Mouse (Mus musculus) kidney, embryonic 15.5 days (tissue): ENCODE measurements around the gene Itgb2. TPM values are rescaled to one million over a fixed set of nuclear protein-coding genes. Genes with fewer than 3 reads are reported as not detected.

ENCODE experiments used
- ATAC-seq: fragments of 200-750 bp; cut with Nextera tagmentation; replicated peaks from 2 replicates; pipeline ENCODE4 v1.8.0; 2017; ENCODE audit warnings: moderate TSS enrichment; ENCODE audit not compliant: low FRiP score
- H3K27ac ChIP-seq: fragments of 300-500 bp; sonication (generic); 2 replicates; pipeline ENCODE4 v1.5.1; 2015; ENCODE audit warnings: mild to moderate bottlenecking, inconsistent platforms
- H3K27me3 ChIP-seq: fragments of 300-500 bp; sonication (generic); 2 replicates; pipeline ENCODE4 v1.6.1; 2015; ENCODE audit warnings: inconsistent platforms
- H3K36me3 ChIP-seq: fragments of 300-500 bp; sonication (generic); 2 replicates; pipeline ENCODE4 v1.6.1; 2015; ENCODE audit warnings: inconsistent platforms
- H3K4me1 ChIP-seq: fragments of 300-500 bp; sonication (generic); 2 replicates; pipeline ENCODE4 v1.6.1; 2015; ENCODE audit warnings: inconsistent platforms
- H3K4me2 ChIP-seq: fragments of 300-500 bp; sonication (generic); 2 replicates; pipeline ENCODE4 v1.6.1; 2015; ENCODE audit warnings: moderate library complexity, mild to moderate bottlenecking, inconsistent platforms
- H3K4me3 ChIP-seq: fragments of 300-500 bp; sonication (generic); replicated peaks from 2 replicates; pipeline ENCODE4 v1.5.1; 2015; ENCODE audit warnings: mild to moderate bottlenecking, inconsistent platforms
- H3K9ac ChIP-seq: fragments of 300-500 bp; sonication (generic); 2 replicates; pipeline ENCODE4 v1.6.1; 2015; ENCODE audit warnings: mild to moderate bottlenecking, inconsistent platforms
- H3K9me3 ChIP-seq: fragments of 300-500 bp; sonication (generic); replicated peaks from 2 replicates; pipeline ENCODE4 v1.6.1; 2016; ENCODE audit warnings: inconsistent platforms
- whole genome bisulfite sequencing: fragments of 180-500 bp; shearing (Covaris S2); methylation state at CpG from one replicate; pipeline ENCODE4 v1.1.7; 2015; ENCODE audit warnings: mixed read lengths; 5-methylcytosine and 5-hydroxymethylcytosine counted together
- polyA plus RNA-seq: library from polyadenylated mRNA; unstranded; fragments of >200 nt; fragmentation: Nextera tagmentation; extraction: Ambion mirVana; gene quantifications from 2 replicates; pipeline ENCODE4 v1.2.1, GENCODE M21; 2015

Itgb2 gene
- polyA plus RNA-seq, 1 experiment from 2014 or later, result 2.3 TPM

- no peak overlapping the region for H3K4me2 ChIP-seq
- no peak overlapping the region for H3K9ac ChIP-seq
- no peaks in the 10 kb centered on the region for H3K36me3 ChIP-seq
- H3K4me3 ChIP-seq, result no peak overlapping the region
- no peaks in the 10 kb centered on the region for H3K27me3 ChIP-seq
- no peak overlapping the region for H3K27ac ChIP-seq
- H3K4me1 ChIP-seq, result no peaks in the 10 kb centered on the region
- ATAC-seq, result no peak
- H3K9me3 ChIP-seq, result no peaks in the 10 kb centered on the region
- 90% methylated on average over 11 of the region's 11 CpGs for WGBS
Observed at GRCm38 (mm10) chr10:77560090-77560489, 30.0 kb downstream of the Itgb2 start.

GRCm38 (mm10) chr10:77560830-77561229 is 30.8 kb downstream of the Itgb2 start:
- no peaks in the 10 kb centered on the region for H3K27me3 ChIP-seq
- no peaks in the 10 kb centered on the region for H3K36me3 ChIP-seq
- H3K9ac ChIP-seq, result no peak overlapping the region
- H3K27ac ChIP-seq, result no peak overlapping the region
- ATAC-seq, result no peak
- H3K4me1 ChIP-seq, result no peaks in the 10 kb centered on the region
- WGBS, result 86% methylated on average over 9 of the region's 9 CpGs
- H3K4me3 ChIP-seq, result no peak overlapping the region
- H3K4me2 ChIP-seq, result no peak overlapping the region
- no peaks in the 10 kb centered on the region for H3K9me3 ChIP-seq

- Histone ChIP-seq H3K9me3 (no peaks in the 10 kb centered on the region), H3K4me3 (no peak overlapping the region), H3K36me3 (no peaks in the 10 kb centered on the region), H3K27ac (no peak overlapping the region), H3K4me2 (no peak overlapping the region), H3K9ac (no peak overlapping the region), H3K4me1 (no peaks in the 10 kb centered on the region), H3K27me3 (no peaks in the 10 kb centered on the region)
- 75% methylated on average over 2 of the region's 2 CpGs for WGBS
- no peak for ATAC-seq
Observed at GRCm38 (mm10) chr10:77561508-77561907, 31.5 kb downstream of the Itgb2 start.

- Histone ChIP-seq H3K9me3 (no peaks in the 10 kb centered on the region), H3K9ac (no peak overlapping the region), H3K27me3 (no peaks in the 10 kb centered on the region), H3K4me2 (no peak overlapping the region), H3K4me3 (no peak overlapping the region), H3K27ac (no peak overlapping the region), H3K36me3 (no peaks in the 10 kb centered on the region), H3K4me1 (peaks cover 15% of the 10 kb centered on the region)
- 85% methylated on average over 8 of the region's 8 CpGs for WGBS
- no peak for ATAC-seq
Observed at GRCm38 (mm10) chr10:77565005-77565404, 35.0 kb downstream of the Itgb2 start.

- WGBS, result 31% methylated on average over 8 of the region's 8 CpGs
- no peak overlapping the region for H3K4me2 ChIP-seq
- no peaks in the 10 kb centered on the region for H3K9me3 ChIP-seq
- H3K9ac ChIP-seq, result no peak overlapping the region
- peaks cover 15% of the 10 kb centered on the region for H3K4me1 ChIP-seq
- 0 out of 2 replicates have a peak, but pooled peaks have one; percentile 19 for ATAC-seq
- no peak overlapping the region for H3K27ac ChIP-seq
- H3K36me3 ChIP-seq, result no peaks in the 10 kb centered on the region
- no peaks in the 10 kb centered on the region for H3K27me3 ChIP-seq
- no peak overlapping the region for H3K4me3 ChIP-seq
Observed at GRCm38 (mm10) chr10:77566651-77567050, 36.6 kb downstream of the Itgb2 start.

GRCm38 (mm10) chr10:77569481-77569880 is 39.4 kb downstream of the Itgb2 start:
- H3K27me3 ChIP-seq, result no peaks in the 10 kb centered on the region
- peaks cover 25% of the 10 kb centered on the region for H3K4me1 ChIP-seq
- no peak overlapping the region for H3K4me3 ChIP-seq
- H3K4me2 ChIP-seq, result no peak overlapping the region
- no peak for ATAC-seq
- WGBS, result 41% methylated on average over 7 of the region's 7 CpGs
- H3K9me3 ChIP-seq, result no peaks in the 10 kb centered on the region
- H3K27ac ChIP-seq, result no peak overlapping the region
- no peaks in the 10 kb centered on the region for H3K36me3 ChIP-seq
- H3K9ac ChIP-seq, result no peak overlapping the region

GRCm38 (mm10) chr10:77569973-77570658 is 40.1 kb downstream of the Itgb2 start:
- WGBS, result 44% methylated on average over 6 of the region's 6 CpGs
- H3K27ac ChIP-seq, result peak overlapping the region; percentile 50; the same call in 1 of the 2 replicates
- no peaks in the 10 kb centered on the region for H3K27me3 ChIP-seq
- 0 out of 2 replicates have a peak, but pooled peaks have one; percentile 40 for ATAC-seq
- no peaks in the 10 kb centered on the region for H3K36me3 ChIP-seq
- no peaks in the 10 kb centered on the region for H3K9me3 ChIP-seq
- no peak overlapping the region for H3K4me2 ChIP-seq
- H3K9ac ChIP-seq, result no peak overlapping the region
- H3K4me3 ChIP-seq, result no peak overlapping the region
- H3K4me1 ChIP-seq, result peaks cover 25% of the 10 kb centered on the region

GRCm38 (mm10) chr10:77572225-77572624 is 42.2 kb downstream of the Itgb2 start:
- Histone ChIP-seq H3K9ac (no peak overlapping the region), H3K27ac (no peak overlapping the region), H3K4me1 (peaks cover 25% of the 10 kb centered on the region), H3K36me3 (no peaks in the 10 kb centered on the region), H3K27me3 (no peaks in the 10 kb centered on the region), H3K4me3 (no peak overlapping the region), H3K9me3 (no peaks in the 10 kb centered on the region), H3K4me2 (no peak overlapping the region)
- ATAC-seq, result no peak
- WGBS, result 21% methylated on average over 3 of the region's 3 CpGs

GRCm38 (mm10) chr10:77573162-77573561 is 43.1 kb downstream of the Itgb2 start:
- 52% methylated on average over 1 of the region's 1 CpGs for WGBS
- no peaks in the 10 kb centered on the region for H3K27me3 ChIP-seq
- H3K36me3 ChIP-seq, result no peaks in the 10 kb centered on the region
- H3K27ac ChIP-seq, result no peak overlapping the region
- no peak for ATAC-seq
- no peak overlapping the region for H3K4me3 ChIP-seq
- no peak overlapping the region for H3K9ac ChIP-seq
- no peak overlapping the region for H3K4me2 ChIP-seq
- no peaks in the 10 kb centered on the region for H3K9me3 ChIP-seq
- H3K4me1 ChIP-seq, result peaks cover 25% of the 10 kb centered on the region

- H3K27ac ChIP-seq, result no peak overlapping the region
- no peak overlapping the region for H3K9ac ChIP-seq
- WGBS, result 64% methylated on average over 10 of the region's 10 CpGs
- no peaks in the 10 kb centered on the region for H3K27me3 ChIP-seq
- H3K9me3 ChIP-seq, result no peaks in the 10 kb centered on the region
- ATAC-seq, result no peak
- no peak overlapping the region for H3K4me2 ChIP-seq
- H3K36me3 ChIP-seq, result no peaks in the 10 kb centered on the region
- no peak overlapping the region for H3K4me3 ChIP-seq
- peaks cover 28% of the 10 kb centered on the region for H3K4me1 ChIP-seq
Observed at GRCm38 (mm10) chr10:77580027-77580920, 50.2 kb downstream of the Itgb2 start.

GRCm38 (mm10) chr10:77581023-77581407 is 51.0 kb downstream of the Itgb2 start:
- H3K4me1 ChIP-seq, result peaks cover 28% of the 10 kb centered on the region
- peak overlapping the region; percentile 82 for H3K4me3 ChIP-seq
- 8% methylated on average over 8 of the region's 8 CpGs for WGBS
- peak overlapping the region; percentile 97 for H3K27ac ChIP-seq
- H3K9ac ChIP-seq, result peak overlapping the region; percentile 44; the same call in 1 of the 2 replicates
- no peaks in the 10 kb centered on the region for H3K27me3 ChIP-seq
- ATAC-seq, result 0 out of 2 replicates have a peak, but pooled peaks have one; percentile 6
- H3K36me3 ChIP-seq, result no peaks in the 10 kb centered on the region
- peak overlapping the region; percentile 70 for H3K4me2 ChIP-seq
- no peaks in the 10 kb centered on the region for H3K9me3 ChIP-seq
